Mouse (Mus musculus) adrenal gland (tissue): ENCODE results near the gene Mid1.

ENCODE experiments used
- intact Hi-C: fragments of 180-260 bp; cut with DNase I; formaldehyde crosslinking; loops from one replicate; pipeline ENCODE4 v1.15.1; 2025
- long read RNA-seq, 2 experiments: library from polyadenylated mRNA; unstranded; transcript quantifications; one replicate each; pipeline ENCODE4 v2.0.0; 2020; ENCODE audit warnings: borderline replicate concordance in 1 of 2; ENCODE audit not compliant: insufficient replicate concordance in 1 of 2

Mid1 gene
- long read RNA-seq, experiment 1, partial matches to known transcripts, result 0 of 3 reads
- long read RNA-seq, experiment 1, other reads (novel, unspliced or antisense), result 3 of 3 reads
- long read RNA-seq, experiment 2, partial matches to known transcripts, result 2 of 3 reads
- long read RNA-seq, experiment 2, other reads (novel, unspliced or antisense), result 1 of 3 reads

- intact Hi-C loops, result no loop called here
Measured at GRCm38 (mm10) chrX:169685131-169685530, at the start of gene Mid1. Mid1 (plus strand) TSS chrX:169685199.

DNA sequence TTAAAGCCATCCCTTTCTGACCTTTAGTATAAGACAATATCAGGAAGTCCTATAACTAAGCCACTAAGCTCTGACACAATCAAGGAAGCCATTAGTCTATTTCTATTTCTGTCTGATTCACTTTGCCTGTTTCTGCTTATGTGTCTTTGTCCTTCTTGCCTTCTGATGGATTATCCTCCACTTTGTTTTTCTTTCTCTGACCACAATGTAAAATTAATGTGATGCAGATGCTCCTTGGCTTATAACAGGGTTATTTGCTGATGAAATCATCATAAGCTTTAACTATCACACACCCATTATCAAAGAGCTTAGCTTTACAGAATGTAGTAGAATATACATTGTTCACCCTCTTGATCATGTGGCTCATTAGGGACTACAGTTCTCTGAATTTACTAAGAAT is 11.9 kb upstream of the Mid1 start:
- intact Hi-C loops, result no loop called here

DNA sequence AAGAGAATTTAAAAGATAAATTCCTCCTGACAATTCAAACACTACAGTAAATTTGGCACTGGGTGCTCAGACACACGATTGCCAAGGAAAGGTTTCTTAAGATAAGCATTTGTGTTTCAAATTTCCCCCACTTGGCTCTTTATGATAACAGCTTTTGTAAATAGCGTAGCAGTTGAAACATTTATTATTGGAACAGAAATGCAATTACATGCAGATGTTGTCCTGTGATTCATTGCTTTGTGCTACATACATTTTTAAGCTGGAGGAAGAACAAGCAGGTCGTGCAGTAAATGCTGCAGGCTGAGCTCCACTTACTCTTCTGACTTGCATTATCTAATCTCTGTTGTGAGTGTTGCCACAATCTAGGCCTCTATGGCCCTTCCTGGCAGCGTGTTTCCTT is 8.7 kb upstream of the Mid1 start:
- intact Hi-C loops, result no loop called here

DNA sequence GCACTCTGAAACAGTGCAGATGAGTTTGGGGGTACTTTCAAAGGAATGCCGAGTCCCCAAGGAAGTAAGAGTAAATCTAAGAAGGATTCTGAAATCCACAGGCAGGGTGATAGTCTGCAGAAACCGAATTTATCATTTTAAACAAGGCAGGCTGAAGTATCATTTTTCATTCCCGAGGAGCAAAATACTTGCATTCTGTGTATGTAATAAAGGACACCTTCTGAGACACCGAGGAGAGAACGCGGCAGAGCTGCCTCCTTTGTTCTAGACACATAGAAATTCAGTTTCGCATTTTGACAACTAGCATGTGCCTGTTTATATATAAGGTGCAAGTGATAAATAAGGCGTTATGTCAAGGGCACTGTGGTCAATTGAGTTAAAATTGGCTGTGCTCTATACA is 732 bp downstream of the Mid1 start:
- intact Hi-C loops, result no loop called here

DNA sequence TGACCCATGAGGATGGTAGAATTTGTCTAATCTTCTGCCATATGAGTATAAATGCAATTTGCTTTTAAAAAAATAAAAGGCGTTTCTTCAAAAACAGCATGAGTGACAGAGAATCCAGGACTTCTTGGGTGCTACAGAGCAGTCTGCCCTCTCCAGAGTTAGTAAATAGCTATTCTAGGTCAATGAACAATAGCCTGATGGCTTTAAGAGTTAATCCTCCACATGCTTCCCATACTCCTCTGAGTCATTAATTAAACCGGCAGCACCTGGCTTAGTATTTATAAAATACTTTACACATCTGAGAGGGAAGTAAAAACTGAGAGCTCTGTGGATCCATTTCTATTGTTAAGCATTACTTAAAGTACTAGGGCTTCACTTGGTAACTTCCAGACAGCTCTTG is 6.2 kb downstream of the Mid1 start:
- intact Hi-C loops, result no loop called here

DNA sequence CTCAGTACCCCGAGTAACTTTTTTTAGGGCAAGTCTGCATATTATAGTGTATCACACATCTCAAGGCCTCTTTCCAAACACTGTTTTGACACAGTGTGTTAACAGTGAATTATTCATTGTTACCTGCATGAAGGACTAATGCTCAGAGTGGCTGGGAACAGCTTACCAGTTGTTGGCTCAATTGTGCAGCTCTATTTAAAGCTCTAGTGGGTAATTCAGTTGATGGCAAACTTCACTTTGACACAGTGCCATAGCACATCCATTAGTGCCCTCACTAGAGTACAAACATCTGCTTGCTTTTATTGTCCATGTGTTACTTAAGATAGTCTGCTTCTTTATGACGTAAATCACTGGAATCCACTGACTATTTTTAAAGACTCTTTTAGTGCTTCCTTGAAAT is 6.7 kb downstream of the Mid1 start:
- intact Hi-C loops, result no loop called here

DNA sequence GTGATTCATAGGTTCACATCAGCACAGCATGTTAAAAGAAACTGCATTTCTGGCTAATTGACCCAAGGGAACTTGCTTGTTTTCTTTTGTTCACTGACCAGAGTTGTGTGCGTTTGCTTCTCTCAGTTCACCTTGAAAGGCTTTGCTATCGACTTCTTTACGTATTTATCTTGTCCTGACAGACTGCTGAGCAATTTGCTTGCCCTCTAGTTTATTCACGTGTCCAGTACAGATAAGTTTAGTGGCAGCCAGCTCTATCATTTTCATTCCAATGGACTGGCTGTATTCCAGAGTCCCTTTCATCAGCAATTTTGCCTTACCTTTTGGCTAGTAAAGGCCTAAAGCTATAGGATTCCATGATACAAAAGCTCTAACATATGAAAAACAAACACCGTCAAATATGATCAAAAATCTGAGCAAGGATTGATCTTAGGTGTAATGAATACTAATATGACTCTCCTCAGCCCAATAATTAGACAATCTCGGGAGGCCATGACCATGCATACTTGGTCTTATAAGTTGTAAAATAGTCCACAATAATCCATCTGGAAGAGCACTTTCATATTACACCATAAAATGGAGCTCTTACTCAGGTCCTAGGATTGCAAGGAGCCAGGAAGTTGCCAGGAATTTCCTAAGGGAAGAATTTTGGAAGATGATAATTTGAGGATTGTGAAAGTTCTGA is 7.4 kb downstream of the Mid1 start:
- intact Hi-C loops, result no loop called here

GRCm38 (mm10) chrX:169704016-169704602 is 19.1 kb downstream of the Mid1 start:
- intact Hi-C loops, result no loop called here

- intact Hi-C loops, result no loop called here
Measured at GRCm38 (mm10) chrX:169723511-169723910, 38.5 kb downstream of the Mid1 start.

DNA sequence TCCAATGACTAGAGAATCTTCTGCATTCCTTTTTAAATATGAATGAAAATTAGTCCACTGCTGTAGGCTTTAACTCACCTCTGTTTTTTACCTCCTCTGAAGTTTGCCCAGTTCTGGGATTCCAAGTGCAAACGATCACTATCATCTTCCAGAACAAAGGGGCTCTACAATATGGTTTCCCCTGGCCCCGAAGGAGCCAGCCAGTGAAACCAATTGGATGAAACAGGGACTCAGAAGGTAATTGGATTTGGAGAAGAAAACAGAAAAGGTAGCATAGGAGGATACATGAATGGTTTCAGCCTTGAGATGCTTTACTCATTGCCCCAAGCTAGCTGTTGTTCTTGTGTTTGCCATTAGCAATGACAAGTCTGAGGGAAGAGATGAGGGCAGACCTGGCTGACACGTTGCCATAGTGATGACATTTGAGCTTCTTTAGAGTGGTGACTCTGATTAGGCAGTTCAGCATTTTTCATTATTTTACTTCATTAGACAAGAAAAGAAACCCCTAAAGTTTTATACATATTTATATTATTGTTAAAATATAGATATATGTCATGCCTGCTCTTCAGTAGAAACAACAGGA is 50.5 kb downstream of the Mid1 start:
- intact Hi-C loops, result no loop called here

- intact Hi-C loops, result no loop called here
Measured at GRCm38 (mm10) chrX:169758001-169758400, 73.0 kb downstream of the Mid1 start.

GRCm38 (mm10) chrX:169779535-169779934 is 94.5 kb downstream of the Mid1 start, which contains the start of gene 4933400A11Rik:
4933400A11Rik (minus strand) TSS chrX:169779635.
- intact Hi-C loops, result no loop called here

GRCm38 (mm10) chrX:169789702-169790101 is 104.7 kb downstream of the Mid1 start:
- intact Hi-C loops, result no loop called here

DNA sequence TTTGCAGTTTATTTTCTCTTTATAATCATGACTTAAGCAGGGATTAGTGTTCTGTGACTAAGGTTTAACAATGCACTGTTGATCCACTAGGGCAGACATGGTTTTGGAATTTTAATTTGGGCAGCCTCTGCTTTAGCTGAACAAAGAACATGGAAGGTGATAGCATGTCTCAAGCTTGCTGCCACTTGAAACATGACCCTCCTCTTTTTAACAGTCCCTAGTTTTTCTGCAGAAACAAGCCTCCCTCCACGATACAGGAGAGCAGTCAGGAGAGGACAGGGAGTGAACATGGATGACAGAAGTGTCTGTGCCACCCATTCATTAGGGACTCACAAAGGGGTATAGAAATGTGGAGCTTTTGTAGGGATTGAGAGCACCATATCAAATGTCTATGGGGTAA is 107.9 kb downstream of the Mid1 start:
- intact Hi-C loops, result no loop called here

DNA sequence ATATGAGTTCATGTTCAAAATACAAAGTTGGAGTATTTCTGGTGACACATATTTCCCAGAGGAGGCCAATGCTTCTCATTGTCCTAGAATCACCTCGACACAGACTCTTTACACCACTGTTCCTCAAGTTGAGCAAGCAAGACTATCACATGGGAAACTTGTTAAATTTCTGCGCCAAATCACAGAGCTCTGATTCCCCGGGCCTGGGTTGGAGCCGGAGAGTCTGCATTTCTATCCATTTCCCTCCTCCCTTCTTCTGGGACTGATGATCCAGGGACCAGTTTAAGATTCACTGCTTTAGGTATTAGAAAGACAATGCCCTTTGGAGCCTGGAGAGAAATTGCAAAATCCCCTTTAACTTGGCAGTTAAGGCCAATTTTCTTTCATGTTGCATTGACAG is 109.4 kb downstream of the Mid1 start:
- intact Hi-C loops, result no loop called here

- intact Hi-C loops, result no loop called here
Measured at GRCm38 (mm10) chrX:169794831-169795311, 109.9 kb downstream of the Mid1 start.

DNA sequence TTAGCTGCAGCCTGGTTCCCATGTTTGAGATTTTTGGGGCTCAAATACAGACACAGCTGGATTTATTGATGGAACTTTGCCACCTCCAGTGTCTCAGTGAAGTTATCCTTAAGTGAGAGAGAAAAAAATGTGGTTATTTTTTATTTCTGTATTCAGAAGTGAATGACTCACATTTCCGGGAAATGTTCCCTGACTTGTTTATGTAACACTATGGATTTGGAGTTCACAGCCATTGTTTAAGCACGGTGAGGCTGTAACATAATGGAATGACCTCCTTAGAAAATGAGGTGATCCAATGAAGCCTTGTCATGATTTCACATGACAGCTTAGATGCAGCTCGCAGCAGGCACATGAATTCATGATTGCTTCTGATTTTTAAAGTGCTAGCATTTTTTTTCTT is 112.1 kb downstream of the Mid1 start:
- intact Hi-C loops, result no loop called here

- intact Hi-C loops, result no loop called here
Measured at GRCm38 (mm10) chrX:169798987-169799680, 114.1 kb downstream of the Mid1 start.

- intact Hi-C loops, result no loop called here
Measured at GRCm38 (mm10) chrX:169800238-169800637, 115.2 kb downstream of the Mid1 start.

DNA sequence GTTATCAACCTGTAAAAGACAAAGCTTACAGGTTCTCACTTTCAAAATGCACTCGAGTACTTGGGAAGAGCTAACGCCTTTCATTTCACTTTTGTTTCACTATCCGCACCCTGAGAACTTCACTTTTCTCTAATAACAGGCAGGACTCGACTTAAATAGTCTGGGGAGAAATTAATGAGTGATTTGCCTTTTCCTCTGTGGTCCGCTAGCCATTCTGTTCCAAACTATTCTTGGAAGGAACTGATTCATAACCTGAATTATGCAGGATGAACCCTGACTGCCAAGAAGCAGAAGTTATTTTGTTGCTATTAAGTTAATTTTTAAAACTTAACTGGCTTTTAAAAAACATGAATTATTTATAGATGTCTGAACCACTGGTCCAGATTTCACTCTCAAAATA is 120.8 kb downstream of the Mid1 start:
- intact Hi-C loops, result no loop called here

GRCm38 (mm10) chrX:169807744-169808143 is 122.7 kb downstream of the Mid1 start:
- intact Hi-C loops, result no loop called here

GRCm38 (mm10) chrX:169811318-169811717 is 126.3 kb downstream of the Mid1 start:
- intact Hi-C loops, result no loop called here
